Mouse (Mus musculus): ENCODE measurements at regions not wholly inside any gene's neighbourhood (a gene's known extent, or its start where the extent isn't known, plus 50 kb on each side); places are given as distances from the start of the nearest gene placed in this dataset.

DNA sequence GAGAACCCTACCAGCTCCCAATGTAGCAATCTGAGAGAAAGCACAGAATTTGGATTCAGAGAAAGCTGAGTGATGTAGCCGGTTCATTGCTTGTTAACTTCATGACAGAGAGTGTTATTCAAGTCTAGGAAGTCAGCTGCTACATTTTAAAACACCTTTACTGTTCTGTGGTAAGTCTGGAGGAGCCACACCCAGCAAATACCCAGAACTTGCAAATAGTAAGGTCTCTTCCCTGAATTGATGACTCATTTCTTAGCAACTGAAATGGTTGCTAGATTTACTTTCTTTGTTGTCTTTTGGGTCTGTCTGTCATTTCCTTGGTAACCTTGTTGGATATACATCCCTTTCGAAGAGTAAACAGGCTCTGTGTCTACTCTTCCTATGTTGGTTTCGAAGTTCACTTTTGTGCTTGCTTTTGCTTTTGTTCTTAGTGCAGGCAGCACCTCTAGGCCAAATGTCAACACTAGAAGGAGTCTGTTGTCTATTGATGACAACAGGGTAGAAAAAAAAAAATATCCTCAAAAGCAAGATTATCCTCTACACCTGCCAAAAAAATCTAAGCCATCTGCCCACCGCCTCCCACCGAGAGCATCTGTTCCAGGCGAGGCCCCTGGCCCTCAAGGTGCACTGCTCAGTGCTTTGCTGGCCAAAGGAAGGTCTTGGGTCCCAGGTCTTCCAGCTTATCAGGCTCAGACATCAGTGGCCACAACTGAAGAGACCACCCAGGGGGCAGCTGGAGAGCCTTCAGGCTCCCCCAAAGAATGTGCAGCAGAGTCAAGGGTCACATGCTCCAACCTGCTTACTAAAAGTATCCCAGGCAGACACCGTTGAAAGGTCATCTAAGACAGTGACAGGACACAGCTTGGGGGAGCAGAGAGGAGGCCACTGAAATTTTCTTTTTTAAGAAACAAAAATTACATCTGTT, 372.3 kb upstream of the Nfe2l3 start:
- TF ChIP-seq CTCF (IDR thresholded peaks at IDR 0.05; ENCODE audit: insufficient read depth, low read depth, low read length) (no peak), POLR2A (IDR thresholded peaks at IDR 0.05; ENCODE audit: insufficient read depth, low read depth, low read length) (no peak)
